Mouse (Mus musculus): Measurements from ENCODE around the gene Thap3.

DNA sequence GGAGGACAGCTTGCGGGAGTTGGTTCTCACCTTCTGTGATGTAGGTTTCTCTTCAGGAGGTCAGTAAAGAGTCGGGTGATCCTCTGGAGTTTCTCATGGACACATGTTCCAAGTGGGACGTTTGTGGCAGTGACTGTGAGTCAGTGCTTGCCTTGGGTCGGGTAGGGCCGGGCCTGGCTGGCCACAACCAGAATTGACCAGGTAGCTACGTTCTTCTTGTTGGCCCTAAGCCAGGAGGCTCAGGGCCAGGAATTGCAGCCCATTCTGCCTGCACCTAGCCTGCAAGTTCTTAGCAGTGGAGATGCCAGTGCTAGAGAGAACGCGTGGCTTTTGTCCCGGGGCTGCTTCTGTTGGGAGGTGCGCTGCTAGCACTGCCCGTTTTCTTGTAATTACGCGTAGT lies 51.4 kb downstream of the Thap3 start:
- TF ChIP-seq ETS1 (conservative IDR thresholded peaks at IDR 0.05; ENCODE audit: low read depth, low read length) (no peak), USF1 (IDR thresholded peaks at IDR 0.05; ENCODE audit: low read depth, low read length) (no peak), CTCF (conservative IDR thresholded peaks at IDR 0.05 in 1 of 2, IDR thresholded peaks at IDR 0.05 in 1 of 2; ENCODE audit: low read depth in 2 of 2, low read length in 2 of 2) (no peak), POLR2A (IDR thresholded peaks at IDR 0.05; ENCODE audit: low read depth, low read length) (no peak), ZKSCAN1 (IDR thresholded peaks at IDR 0.05; ENCODE audit: borderline replicate concordance, low read depth, low read length) (no peak), MAX (IDR thresholded peaks at IDR 0.05; ENCODE audit: low read length) (no peak), POLR2AphosphoS2 (IDR thresholded peaks at IDR 0.05; ENCODE audit: low read depth, low read length) (no peak), KAT2A (IDR thresholded peaks at IDR 0.05; ENCODE audit: insufficient replicate concordance, low read length) (no peak)

Data from CH12.LX (cell line).